Mouse (Mus musculus): ENCODE data around the gene Prdm11. TPM values are rescaled to one million over a fixed set of nuclear protein-coding genes. Genes with fewer than 3 reads are reported as not detected.

The Prdm11 gene
- polyA plus RNA-seq, 1 experiment from 2014 or later: 1.2 TPM

DNA sequence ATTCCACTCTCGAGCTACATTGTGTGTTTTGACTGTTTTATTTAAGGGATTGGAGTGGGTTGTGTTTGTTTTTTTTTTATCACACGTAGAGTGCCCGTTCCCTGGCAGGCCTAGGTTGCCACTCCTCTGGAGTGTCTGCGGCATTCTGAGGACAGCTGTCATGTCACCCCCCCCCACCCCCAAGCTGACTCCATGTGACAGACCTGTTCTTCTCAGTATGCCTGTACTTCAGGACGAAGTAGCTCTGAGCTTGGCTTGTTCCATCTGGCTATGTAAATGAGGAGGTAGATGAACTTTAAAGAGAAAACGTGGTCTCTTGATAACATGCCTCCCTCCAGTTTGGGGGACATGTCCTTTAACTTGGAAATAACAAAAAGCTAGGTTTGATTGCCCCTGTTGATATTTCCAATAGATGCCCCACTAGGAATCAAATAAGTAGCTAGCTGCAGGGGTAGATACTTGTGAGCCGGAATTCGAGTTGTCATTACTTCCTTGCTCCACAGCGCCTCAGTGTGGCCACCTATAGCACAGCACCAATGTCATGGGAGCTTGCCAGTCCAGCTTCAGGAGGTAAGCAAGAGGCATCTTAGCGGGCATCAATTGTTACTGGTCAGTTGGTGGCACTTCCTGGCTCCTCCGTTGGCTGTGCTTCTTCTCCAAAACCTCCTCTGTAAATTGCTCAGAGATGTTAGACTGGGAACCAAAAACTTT is 91.4 kb downstream of the Prdm11 start:
- no peak for ATAC-seq
- no peak overlapping the region for H3K4me2 ChIP-seq (ENCODE audit: low read depth, low read length)
- no peaks in the 10 kb centered on the region for H3K4me1 ChIP-seq (ENCODE audit: insufficient read depth)
- DNase-seq: peak; percentile 69
- no peak overlapping the region for H3K27ac ChIP-seq (ENCODE audit: low read depth)
- 38% methylated on average over 11 of the region's 11 CpGs for WGBS (ENCODE audit: insufficient replicate concordance)
- no peak overlapping the region for H3K4me3 ChIP-seq (ENCODE audit: low read depth, low read length)
- H3K9ac ChIP-seq (replicated peaks): no peak overlapping the region
- no peaks in the 10 kb centered on the region for H3K27me3 ChIP-seq (ENCODE audit: insufficient read depth, low read length)
- no peaks in the 10 kb centered on the region for H3K36me3 ChIP-seq (replicated peaks; ENCODE audit: insufficient read depth, low read length)
- TF ChIP-seq EP300 (IDR thresholded peaks at IDR 0.05; ENCODE audit: low read depth): no peak
- TF ChIP-seq CTCF (IDR thresholded peaks at IDR 0.05; ENCODE audit: low read depth): peak; percentile 81
- no peaks in the 10 kb centered on the region for H3K9me3 ChIP-seq (ENCODE audit: low read length)

DNA sequence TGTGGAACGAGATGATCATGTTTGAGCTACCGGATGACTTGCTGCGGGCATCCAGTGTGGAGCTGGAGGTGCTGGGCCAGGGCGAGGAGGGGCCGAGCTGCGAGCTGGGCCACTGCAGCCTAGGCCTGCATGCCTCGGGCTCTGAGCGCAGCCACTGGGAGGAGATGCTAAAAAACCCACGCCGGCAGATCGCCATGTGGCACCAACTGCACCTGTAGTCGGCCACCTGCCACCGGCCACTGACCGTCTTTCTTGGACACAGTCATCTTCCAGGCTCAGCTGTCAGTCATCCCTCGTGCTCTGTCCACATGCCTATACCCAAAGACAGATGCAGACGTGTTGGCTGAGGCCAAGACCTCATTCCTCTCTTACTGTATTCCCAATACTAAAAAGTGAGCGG is 92.5 kb downstream of the Prdm11 start:
- no peak overlapping the region for H3K4me2 ChIP-seq (ENCODE audit: low read depth, low read length)
- H3K27ac ChIP-seq (ENCODE audit: low read depth): no peak overlapping the region
- TF ChIP-seq CTCF (IDR thresholded peaks at IDR 0.05; ENCODE audit: low read depth) (no peak), EP300 (IDR thresholded peaks at IDR 0.05; ENCODE audit: low read depth) (no peak)
- DNase-seq: no peak
- no peak for ATAC-seq
- WGBS (ENCODE audit: insufficient replicate concordance): 87% methylated on average over 17 of the region's 17 CpGs
- H3K9ac ChIP-seq (replicated peaks): no peak overlapping the region
- H3K36me3 ChIP-seq (replicated peaks; ENCODE audit: insufficient read depth, low read length): no peaks in the 10 kb centered on the region
- H3K27me3 ChIP-seq (ENCODE audit: insufficient read depth, low read length): no peaks in the 10 kb centered on the region
- H3K4me1 ChIP-seq (ENCODE audit: insufficient read depth): no peaks in the 10 kb centered on the region
- H3K4me3 ChIP-seq (ENCODE audit: low read depth, low read length): no peak overlapping the region
- no peaks in the 10 kb centered on the region for H3K9me3 ChIP-seq (ENCODE audit: low read length)

DNA sequence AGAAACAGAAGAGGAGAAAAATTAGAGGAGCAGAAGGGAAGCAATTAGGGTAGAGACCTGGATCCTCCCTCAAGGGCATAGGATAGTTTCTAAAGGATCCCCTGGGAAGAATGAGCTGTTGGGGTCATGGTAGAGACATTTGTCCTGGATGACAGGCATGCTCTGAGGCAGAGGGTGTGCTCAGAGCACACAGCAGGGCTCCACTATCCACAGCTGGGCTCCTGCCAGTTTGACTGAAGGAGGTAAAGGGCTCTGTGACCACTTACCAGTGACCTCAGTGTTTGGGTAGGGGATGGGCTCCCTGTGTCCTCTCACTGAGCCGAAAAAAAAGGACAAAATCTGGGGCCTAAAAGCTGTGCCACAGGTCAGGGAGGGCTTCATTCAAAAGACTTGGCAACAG is 96.4 kb downstream of the Prdm11 start:
- H3K4me3 ChIP-seq (ENCODE audit: low read depth, low read length): no peak overlapping the region
- no peaks in the 10 kb centered on the region for H3K27me3 ChIP-seq (ENCODE audit: insufficient read depth, low read length)
- no peak for DNase-seq
- H3K27ac ChIP-seq (ENCODE audit: low read depth): no peak overlapping the region
- 57% methylated on average over 1 of the region's 1 CpGs for WGBS (ENCODE audit: insufficient replicate concordance)
- no peak overlapping the region for H3K9ac ChIP-seq (replicated peaks)
- ATAC-seq: no peak
- H3K36me3 ChIP-seq (replicated peaks; ENCODE audit: insufficient read depth, low read length): no peaks in the 10 kb centered on the region
- H3K4me2 ChIP-seq (ENCODE audit: low read depth, low read length): no peak overlapping the region
- H3K9me3 ChIP-seq (ENCODE audit: low read length): no peaks in the 10 kb centered on the region
- no peaks in the 10 kb centered on the region for H3K4me1 ChIP-seq (ENCODE audit: insufficient read depth)
- TF ChIP-seq EP300 (IDR thresholded peaks at IDR 0.05; ENCODE audit: low read depth) (no peak), CTCF (IDR thresholded peaks at IDR 0.05; ENCODE audit: low read depth) (no peak)

DNA sequence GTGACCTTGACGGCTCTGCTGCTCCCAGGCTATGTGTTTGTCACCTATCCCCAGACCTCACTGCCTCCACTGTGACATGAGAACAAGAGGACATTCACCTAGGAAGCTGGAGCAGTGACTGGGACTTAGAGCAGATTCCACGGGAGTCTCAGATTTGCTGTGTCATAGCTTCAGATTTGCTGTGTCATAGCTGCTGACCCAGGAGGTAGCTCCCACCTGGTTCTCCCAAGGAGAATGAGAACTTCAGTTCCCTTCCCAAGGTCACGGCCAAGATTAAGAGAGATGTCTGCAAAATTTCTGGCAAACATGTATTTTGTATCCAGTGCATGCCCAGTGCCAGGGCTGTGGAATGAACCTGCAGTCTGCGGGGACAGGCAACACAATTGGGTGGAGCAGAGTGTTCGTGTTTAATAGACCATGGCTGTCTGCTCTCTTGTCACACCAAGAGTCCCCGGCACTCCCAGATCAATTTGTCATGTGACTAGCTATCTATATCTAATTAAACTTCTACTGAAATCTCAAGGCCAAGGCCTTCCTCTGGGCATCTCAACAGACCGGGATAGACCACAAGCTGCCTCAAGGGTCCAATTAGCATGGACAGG is 97.2 kb downstream of the Prdm11 start:
- no peak overlapping the region for H3K27ac ChIP-seq (ENCODE audit: low read depth)
- no peak overlapping the region for H3K9ac ChIP-seq (replicated peaks)
- H3K4me3 ChIP-seq (ENCODE audit: low read depth, low read length): no peak overlapping the region
- no peak overlapping the region for H3K4me2 ChIP-seq (ENCODE audit: low read depth, low read length)
- DNase-seq (no peak), ATAC-seq (no peak)
- 51% methylated on average over 7 of the region's 7 CpGs for WGBS (ENCODE audit: insufficient replicate concordance)
- H3K36me3 ChIP-seq (replicated peaks; ENCODE audit: insufficient read depth, low read length): no peaks in the 10 kb centered on the region
- no peaks in the 10 kb centered on the region for H3K4me1 ChIP-seq (ENCODE audit: insufficient read depth)
- no peaks in the 10 kb centered on the region for H3K27me3 ChIP-seq (ENCODE audit: insufficient read depth, low read length)
- TF ChIP-seq CTCF (IDR thresholded peaks at IDR 0.05; ENCODE audit: low read depth) (no peak), EP300 (IDR thresholded peaks at IDR 0.05; ENCODE audit: low read depth) (no peak)
- no peaks in the 10 kb centered on the region for H3K9me3 ChIP-seq (ENCODE audit: low read length)

DNA sequence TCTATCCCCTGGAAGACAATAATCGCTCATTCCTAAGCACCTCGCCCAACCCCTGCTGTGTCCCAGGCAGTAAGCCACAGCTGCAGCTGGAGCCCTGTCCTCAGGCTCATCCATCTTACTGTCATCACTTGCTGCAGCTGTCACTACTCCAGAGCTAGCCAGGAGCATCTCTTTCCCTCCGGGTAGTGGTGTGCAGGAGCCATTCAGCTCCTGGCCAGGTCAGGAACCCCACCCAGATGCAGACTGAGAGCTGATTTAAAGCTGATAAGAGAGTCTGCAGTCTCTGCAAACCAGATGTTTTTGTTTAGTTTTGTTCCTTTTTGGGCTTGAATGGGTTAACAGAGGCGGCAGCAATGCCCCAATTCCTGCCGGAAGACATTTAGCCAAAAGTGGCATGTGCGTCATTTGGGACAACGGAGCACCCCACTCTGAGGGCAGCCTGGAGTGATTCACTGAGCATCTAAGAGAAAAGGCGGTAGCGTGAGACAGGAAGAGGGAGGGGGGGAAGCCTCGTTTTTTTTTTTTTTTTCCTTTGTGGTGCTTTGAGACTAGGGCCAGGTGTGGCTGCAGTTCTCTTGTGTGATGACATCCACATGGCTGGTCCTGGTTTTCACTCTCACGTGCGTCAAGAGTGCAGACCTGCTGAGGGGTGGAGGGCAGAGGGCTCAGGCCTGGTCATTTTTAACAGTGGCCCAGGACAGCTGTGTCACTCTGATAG is 97.8 kb downstream of the Prdm11 start:
- WGBS (ENCODE audit: insufficient replicate concordance): 8% methylated on average over 12 of the region's 12 CpGs
- no peak for ATAC-seq
- Histone ChIP-seq H3K4me2 (ENCODE audit: low read depth, low read length) (no peak overlapping the region), H3K4me1 (ENCODE audit: insufficient read depth) (no peaks in the 10 kb centered on the region), H3K9me3 (ENCODE audit: low read length) (no peaks in the 10 kb centered on the region), H3K36me3 (replicated peaks; ENCODE audit: insufficient read depth, low read length) (no peaks in the 10 kb centered on the region), H3K27ac (ENCODE audit: low read depth) (no peak overlapping the region), H3K9ac (replicated peaks) (no peak overlapping the region), H3K27me3 (ENCODE audit: insufficient read depth, low read length) (no peaks in the 10 kb centered on the region), H3K4me3 (ENCODE audit: low read depth, low read length) (no peak overlapping the region)
- TF ChIP-seq EP300 (IDR thresholded peaks at IDR 0.05; ENCODE audit: low read depth): no peak
- TF ChIP-seq CTCF (IDR thresholded peaks at IDR 0.05; ENCODE audit: low read depth): no peak
- DNase-seq: no peak

DNA sequence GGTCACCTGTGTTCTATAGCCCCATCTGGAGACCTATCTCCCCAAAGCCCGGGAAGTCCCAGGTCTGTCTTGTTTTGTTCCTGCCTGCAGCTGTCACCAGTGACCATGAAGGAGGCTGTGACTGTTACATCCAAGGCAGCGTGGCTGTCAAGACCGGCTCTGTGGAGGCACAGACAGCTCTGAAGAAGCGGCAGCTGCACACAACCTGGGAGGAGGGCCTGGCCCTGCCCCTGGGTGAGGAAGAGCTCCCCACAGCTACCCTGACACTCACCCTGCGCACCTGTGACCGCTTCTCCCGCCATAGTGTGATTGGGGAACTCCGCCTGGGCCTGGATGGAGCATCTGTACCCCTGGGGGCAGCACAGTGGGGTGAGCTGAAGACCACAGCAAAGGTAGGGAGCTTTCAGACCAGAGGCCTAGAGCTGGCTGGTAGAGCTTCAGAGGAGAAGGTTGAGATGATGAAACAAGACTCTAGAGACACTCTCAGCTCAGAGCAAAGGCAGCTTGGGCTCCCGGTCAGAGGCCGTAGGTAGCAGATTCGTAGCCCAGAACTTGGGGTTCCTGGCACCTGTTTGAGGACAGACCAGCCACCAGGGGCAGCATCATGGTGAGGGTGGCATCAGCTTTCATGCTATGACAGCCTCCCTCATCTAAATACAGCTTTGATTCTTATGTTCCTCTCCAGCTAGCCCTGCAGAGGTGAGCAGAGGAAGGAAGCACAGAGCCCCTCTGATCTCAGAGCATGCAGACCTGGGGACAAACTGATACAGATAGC is 100.0 kb downstream of the Prdm11 start:
- no peak overlapping the region for H3K27ac ChIP-seq (ENCODE audit: low read depth)
- no peaks in the 10 kb centered on the region for H3K4me1 ChIP-seq (ENCODE audit: insufficient read depth)
- 0 out of 2 replicates have a peak, but pooled peaks cover 3% of the 10 kb centered on the region for H3K27me3 ChIP-seq (ENCODE audit: insufficient read depth, low read length)
- no peaks in the 10 kb centered on the region for H3K36me3 ChIP-seq (replicated peaks; ENCODE audit: insufficient read depth, low read length)
- H3K4me2 ChIP-seq (ENCODE audit: low read depth, low read length): no peak overlapping the region
- ATAC-seq (no peak), DNase-seq (no peak)
- H3K9me3 ChIP-seq (ENCODE audit: low read length): no peaks in the 10 kb centered on the region
- 77% methylated on average over 11 of the region's 11 CpGs for WGBS (ENCODE audit: insufficient replicate concordance)
- H3K4me3 ChIP-seq (ENCODE audit: low read depth, low read length): no peak overlapping the region
- no peak overlapping the region for H3K9ac ChIP-seq (replicated peaks)
- no peak for TF ChIP-seq EP300 (IDR thresholded peaks at IDR 0.05; ENCODE audit: low read depth)
- TF ChIP-seq CTCF (IDR thresholded peaks at IDR 0.05; ENCODE audit: low read depth): no peak

Data from liver, postnatal 0 days (tissue).